Mouse (Mus musculus): Measurements from ENCODE around the gene Abcc12. TPM values are rescaled to one million over a fixed set of nuclear protein-coding genes. Genes with fewer than 3 reads are reported as not detected.

Gene Abcc12
- total RNA-seq, 2 experiments from 2014 or later: 0.35 to 0.65 TPM

Small RNAs within 50 kb of the gene (microRNA-seq; reads per million reads assigned to microRNA genes)
- gene Gm44348: 0 reads per million in 2 experiments

Other genes starting within 250 kb of the Abcc12 start
- 10 to 100 TPM; 40.7 to 44.9 TPM for gene Lonp2, start 43.4 kb upstream of the Abcc12 start, total RNA-seq (2021)
- 1 to 10 TPM; 4.1 to 6.7 TPM for gene Gm10638, start 165.0 kb upstream of the Abcc12 start, total RNA-seq (2021)
- gene Siah1a, start 165.2 kb upstream of the Abcc12 start, total RNA-seq (2021): 10 to 100 TPM; 14.5 to 17.1 TPM

Data from gastrocnemius, postnatal 10 days (tissue).